Mouse (Mus musculus) cerebellum, adult 2 months (tissue): Measurements from ENCODE around the gene Mbnl3. TPM values are rescaled to one million over a fixed set of nuclear protein-coding genes. Genes with fewer than 3 reads are reported as not detected.

Source experiments
- DNase-seq, 2 experiments: peaks; one replicate each; pipeline ENCODE4 v3.0.0; 2021
- H3K27ac ChIP-seq: fragments of 200-500 bp; 2 replicates; pipeline ENCODE4 v1.5.1; 2012; ENCODE audit warnings: low read length, control low read depth, inconsistent platforms; ENCODE audit not compliant: insufficient read depth
- H3K27me3 ChIP-seq: fragments of 200-500 bp; 2 replicates; pipeline ENCODE4 v1.6.1; 2012; ENCODE audit warnings: inconsistent platforms, mild to moderate bottlenecking, low read length, moderate library complexity; ENCODE audit not compliant: control insufficient read depth, insufficient read depth
- H3K4me1 ChIP-seq: fragments of 200-500 bp; 2 replicates; pipeline ENCODE4 v1.6.1; 2011; ENCODE audit warnings: low read length; ENCODE audit not compliant: control insufficient read depth, insufficient read depth
- H3K4me3 ChIP-seq: fragments of 200-500 bp; replicated peaks from 2 replicates; pipeline ENCODE3; 2011; ENCODE audit warnings: mild to moderate bottlenecking, low read depth, low read length, control low read depth; ENCODE audit not compliant: insufficient read depth
- CTCF ChIP-seq: fragments of 200-500 bp; IDR thresholded peaks from 2 replicates; pipeline ENCODE4 v1.5.1; 2011; ENCODE audit warnings: low read depth, mild to moderate bottlenecking, control low read depth, low read length, moderate library complexity, borderline replicate concordance; ENCODE audit not compliant: insufficient read depth
- POLR2A ChIP-seq: fragments of 200-500 bp; IDR thresholded peaks from 2 replicates; pipeline ENCODE4 v1.6.1; 2011; ENCODE audit warnings: low read length, control low read depth, borderline replicate concordance; ENCODE audit not compliant: insufficient read depth
- WGBS: fragments of 180-500 bp; shearing (Covaris S2); methylation state at CpG from one replicate; pipeline ENCODE4 v1.1.7; 2018; 5-methylcytosine and 5-hydroxymethylcytosine counted together
- polyA plus RNA-seq: library from polyadenylated mRNA; depleted of rRNA; stranded (reverse); fragments of >200 nt; gene quantifications from 2 replicates; pipeline ENCODE4 v1.2.3, GENCODE M21; 2012

The Mbnl3 gene
- polyA plus RNA-seq, 1 experiment: 0.10 TPM

- Histone ChIP-seq H3K27me3 (no peaks in the 10 kb centered on the region), H3K4me1 (no peaks in the 10 kb centered on the region), H3K27ac (no peak overlapping the region), H3K4me3 (no peak overlapping the region)
- TF ChIP-seq POLR2A (no peak), CTCF (no peak)
- DNase-seq: peak in 1 of 2 experiments; percentile 9
- 67% methylated on average over 5 of the region's 5 CpGs for WGBS
Measured at GRCm38 (mm10) chrX:51169476-51170045, 36.8 kb downstream of the Mbnl3 start.

GRCm38 (mm10) chrX:51167976-51168375, 38.4 kb downstream of the Mbnl3 start:
- H3K27ac ChIP-seq: no peak overlapping the region
- no peak overlapping the region for H3K4me3 ChIP-seq
- WGBS: 97% methylated on average over 3 of the region's 3 CpGs
- H3K4me1 ChIP-seq: no peaks in the 10 kb centered on the region
- TF ChIP-seq CTCF: no peak
- TF ChIP-seq POLR2A: no peak
- H3K27me3 ChIP-seq: no peaks in the 10 kb centered on the region
- no peak for DNase-seq

- Histone ChIP-seq H3K4me1 (no peaks in the 10 kb centered on the region), H3K4me3 (no peak overlapping the region), H3K27ac (no peak overlapping the region), H3K27me3 (no peaks in the 10 kb centered on the region)
- WGBS: 40% methylated on average over 5 of the region's 5 CpGs
- TF ChIP-seq CTCF: no peak
- TF ChIP-seq POLR2A: no peak
- no peak for DNase-seq
Measured at GRCm38 (mm10) chrX:51164766-51165165, 41.6 kb downstream of the Mbnl3 start.

GRCm38 (mm10) chrX:51148436-51148835, 57.9 kb downstream of the Mbnl3 start:
- Histone ChIP-seq H3K4me3 (no peak overlapping the region), H3K4me1 (no peaks in the 10 kb centered on the region), H3K27me3 (no peaks in the 10 kb centered on the region), H3K27ac (no peak overlapping the region)
- no peak for TF ChIP-seq POLR2A
- TF ChIP-seq CTCF: no peak
- DNase-seq: no peak
- WGBS: 75% methylated on average over 4 of the region's 4 CpGs

GRCm38 (mm10) chrX:51146351-51146750, 60.0 kb downstream of the Mbnl3 start:
- Histone ChIP-seq H3K4me1 (no peaks in the 10 kb centered on the region), H3K4me3 (no peak overlapping the region), H3K27me3 (no peaks in the 10 kb centered on the region), H3K27ac (no peak overlapping the region)
- 8% methylated on average over 4 of the region's 4 CpGs for WGBS
- TF ChIP-seq POLR2A (no peak), CTCF (peak; percentile 18; the same call in 1 of the 2 replicates)
- DNase-seq: peak; percentile 29 to 50

- WGBS: 75% methylated on average over 3 of the region's 3 CpGs
- TF ChIP-seq CTCF: no peak
- TF ChIP-seq POLR2A: no peak
- H3K27me3 ChIP-seq: no peaks in the 10 kb centered on the region
- no peak overlapping the region for H3K4me3 ChIP-seq
- no peak overlapping the region for H3K27ac ChIP-seq
- no peak for DNase-seq
- H3K4me1 ChIP-seq: no peaks in the 10 kb centered on the region
Measured at GRCm38 (mm10) chrX:51140055-51140454, 66.3 kb downstream of the Mbnl3 start.

- Histone ChIP-seq H3K27me3 (no peaks in the 10 kb centered on the region), H3K4me3 (no peak overlapping the region), H3K27ac (no peak overlapping the region), H3K4me1 (0 out of 2 replicates have a peak, but pooled peaks cover 2% of the 10 kb centered on the region)
- DNase-seq: peak; percentile 87 to 94
- TF ChIP-seq POLR2A: no peak
- no peak for TF ChIP-seq CTCF
- WGBS: 12% methylated on average over 3 of the region's 3 CpGs
Measured at GRCm38 (mm10) chrX:51131325-51131724, 75.0 kb downstream of the Mbnl3 start.

- WGBS: 85% methylated on average over 4 of the region's 4 CpGs
- Histone ChIP-seq H3K4me3 (no peak overlapping the region), H3K4me1 (no peaks in the 10 kb centered on the region), H3K27ac (no peak overlapping the region), H3K27me3 (no peaks in the 10 kb centered on the region)
- DNase-seq: no peak
- TF ChIP-seq POLR2A (no peak), CTCF (no peak)
Measured at GRCm38 (mm10) chrX:51102748-51103147, 103.6 kb downstream of the Mbnl3 start.
